In the genomic region with DNA sequence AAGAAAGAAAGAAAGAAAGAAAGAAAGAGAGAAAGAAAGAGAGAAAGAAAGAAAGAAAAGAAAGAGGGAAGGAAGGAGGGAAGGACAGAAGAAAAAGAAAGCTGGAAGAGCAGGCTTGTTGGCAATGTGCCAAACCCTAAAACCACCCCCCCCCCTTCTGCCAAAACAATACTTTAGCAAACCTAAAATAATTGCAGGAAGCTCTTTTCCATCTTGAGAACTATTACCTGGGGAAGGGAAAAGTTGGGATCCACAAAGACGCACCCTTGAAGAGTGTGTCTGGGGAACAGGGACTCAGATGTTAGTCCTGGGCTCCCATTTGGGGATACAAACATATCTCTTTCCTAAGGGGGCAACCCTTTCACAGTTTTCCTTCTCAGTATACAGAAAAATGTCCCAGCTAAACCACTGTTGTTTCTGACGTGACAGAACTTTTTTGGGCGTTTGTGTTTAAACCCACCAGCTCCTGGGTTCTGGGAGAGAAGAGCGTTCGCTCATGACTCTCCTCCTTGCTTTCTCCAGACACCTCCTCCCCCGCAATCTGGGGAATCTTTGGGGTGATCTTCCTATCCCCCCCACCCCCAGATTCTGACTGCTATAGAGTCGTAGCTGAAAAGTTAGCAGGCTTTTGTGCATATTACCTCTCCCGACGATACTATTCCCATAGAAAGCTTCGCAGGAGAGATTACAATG, we compare ENCODE assay signal across 8 mouse cellular contexts. TPM values are rescaled to one million over a fixed set of nuclear protein-coding genes. Genes with fewer than 3 reads are reported as not detected.
DNase-seq lines count a peak whose midpoint lies in the region; ATAC-seq and TF ChIP-seq lines count a peak whose summit lies in the region.

No protein-coding gene starts in this region.

- intact Hi-C loops in heart, adult 2 months (cut with DNase I), result loop anchor here (2.0 to 5.0 kb wide), 7 partner anchors 41 to 546 kb away; no protein-coding TSS in a partner anchor
- intact Hi-C loops in heart, postnatal 25 days (cut with DNase I), result loop anchor here (2.0 to 5.0 kb wide), 2 partner anchors 41 to 228 kb away; no protein-coding TSS in a partner anchor

- no peaks in the 10 kb centered on the region for H3K27me3 ChIP-seq in heart, adult 2 months (ENCODE audit: control insufficient read depth, insufficient read depth, low read length)
- H3K27me3 ChIP-seq in heart, embryonic 11.5 days (ENCODE audit: control insufficient read depth, insufficient read depth, low read length), result no peaks in the 10 kb centered on the region; the same call in 1 of the 2 replicates
- H3K27me3 ChIP-seq in limb, embryonic 10.5 days (ENCODE audit: low read depth, poor library complexity, severe bottlenecking), result peaks cover 44% of the 10 kb centered on the region
- H3K27me3 ChIP-seq in neural tube, embryonic 13.5 days, result peaks cover 17% of the 10 kb centered on the region

- H3K36me3 ChIP-seq in heart, adult 2 months (ENCODE audit: control insufficient read depth, insufficient read depth, low read length), result peaks cover 15% of the 10 kb centered on the region
- no peaks in the 10 kb centered on the region for H3K36me3 ChIP-seq in heart, embryonic 11.5 days (ENCODE audit: control insufficient read depth, insufficient read depth, low read length)
- H3K36me3 ChIP-seq in limb, embryonic 10.5 days, result no peaks in the 10 kb centered on the region
- H3K36me3 ChIP-seq in neural tube, embryonic 13.5 days, result no peaks in the 10 kb centered on the region

- no peak for TF ChIP-seq EP300 in heart, adult 2 months (IDR thresholded peaks at IDR 0.05; ENCODE audit: insufficient read depth, low read depth, low read length)

- no peaks in the 10 kb centered on the region for H3K9me3 ChIP-seq in heart, embryonic 11.5 days (replicated peaks; ENCODE audit: control insufficient read depth, low read length)
- H3K9me3 ChIP-seq in limb, embryonic 10.5 days (replicated peaks), result no peaks in the 10 kb centered on the region
- no peaks in the 10 kb centered on the region for H3K9me3 ChIP-seq in neural tube, embryonic 13.5 days

- TF ChIP-seq POLR2A in heart, adult 2 months (IDR thresholded peaks at IDR 0.05; ENCODE audit: insufficient read depth, low read depth, low read length), result no peak

- TF ChIP-seq CTCF in heart, adult 2 months (IDR thresholded peaks at IDR 0.05), result no peak

- H3K4me2 ChIP-seq in heart, embryonic 11.5 days, result peak overlapping the region; percentile 71
- H3K4me2 ChIP-seq in neural tube, embryonic 13.5 days, result peak overlapping the region; percentile 85

- peaks cover 6% of the 10 kb centered on the region for H3K4me1 ChIP-seq in heart, adult 2 months (ENCODE audit: control insufficient read depth, insufficient read depth, low read length)
- H3K4me1 ChIP-seq in heart, embryonic 11.5 days (ENCODE audit: control insufficient read depth, insufficient read depth, low read length), result peaks cover 21% of the 10 kb centered on the region
- peaks cover 62% of the 10 kb centered on the region for H3K4me1 ChIP-seq in limb, embryonic 10.5 days
- H3K4me1 ChIP-seq in neural tube, embryonic 13.5 days (replicated peaks), result peaks cover 46% of the 10 kb centered on the region

- ATAC-seq in heart, embryonic 11.5 days (replicated peaks; ENCODE audit: insufficient number of reproducible peaks, low FRiP score, low TSS enrichment), result no peak
- ATAC-seq in neural tube, embryonic 13.5 days (ENCODE audit: low read depth), result no peak

- no peaks in the 10 kb centered on the region for H3K79me2 ChIP-seq in heart, adult 2 months (replicated peaks; ENCODE audit: control insufficient read depth, insufficient read depth, low read length)

- DNase-seq in heart, adult 2 months, result no peak
- no peak for DNase-seq in heart, postnatal 25 days (ENCODE audit: low spot score)
- peak; percentile 40 for DNase-seq in R1 (ENCODE audit: low read depth, low spot score)
- peak; percentile 61 for DNase-seq in limb, embryonic 10.5 days (ENCODE audit: low spot score)
- no peak for DNase-seq in adrenal gland, postnatal 10 days
- DNase-seq in urinary bladder, adult 18-20 months (ENCODE audit: low spot score in 2 of 2), result no peak

- peak overlapping the region; percentile 75 for H3K4me3 ChIP-seq in heart, adult 2 months
- H3K4me3 ChIP-seq in heart, embryonic 11.5 days (ENCODE audit: low read depth, low read length), result peak overlapping the region; percentile 97
- H3K4me3 ChIP-seq in limb, embryonic 10.5 days, result peak overlapping the region; percentile 80
- H3K4me3 ChIP-seq in neural tube, embryonic 13.5 days, result peak overlapping the region; percentile 91

- peak overlapping the region; percentile 95 for H3K9ac ChIP-seq in heart, adult 2 months (ENCODE audit: low read depth, low read length)
- peak overlapping the region; percentile 99 for H3K9ac ChIP-seq in heart, embryonic 11.5 days (ENCODE audit: low read depth, low read length)
- peak overlapping the region; percentile 99 for H3K9ac ChIP-seq in neural tube, embryonic 13.5 days

- 1% methylated on average over 10 of the region's 10 CpGs for WGBS in heart, adult 2 months
- WGBS in heart, embryonic 11.5 days (ENCODE audit: insufficient replicate concordance), result under 1% methylated on average over 10 of the region's 10 CpGs
- WGBS in limb, embryonic 10.5 days, result under 1% methylated on average over 10 of the region's 10 CpGs
- WGBS in neural tube, embryonic 13.5 days, result under 1% methylated on average over 10 of the region's 10 CpGs

- peak overlapping the region; percentile 96 for H3K27ac ChIP-seq in heart, adult 2 months
- peak overlapping the region; percentile 96 for H3K27ac ChIP-seq in heart, embryonic 11.5 days (ENCODE audit: low read depth, low read length)
- H3K27ac ChIP-seq in limb, embryonic 10.5 days, result peak overlapping the region; percentile 96
- peak overlapping the region; percentile 95 for H3K27ac ChIP-seq in neural tube, embryonic 13.5 days (replicated peaks)

RNA-seq across cellular contexts. Expression of gene E130114P18Rik, which starts 1.3 kb away (rescaled TPM):
- total RNA-seq in heart, adult 2 months (2021), result not detected
- polyA plus RNA-seq in heart, adult 2 months (2012; rRNA removed), result 0.15 TPM in 1 of 2 replicates, not detected in the other
- not detected for total RNA-seq in heart, postnatal 25 days (2021)
- polyA plus RNA-seq in heart, embryonic 11.5 days (2014; fragmentation: Nextera tagmentation; extraction: Ambion mirVana), result 0.72 and 0.73 TPM in 2 replicates
- 2.8 and 11.0 TPM in 2 replicates for polyA plus RNA-seq in limb, embryonic 10.5 days (2016; fragmentation: Nextera tagmentation; extraction: Ambion mirVana)
- polyA plus RNA-seq in neural tube, embryonic 13.5 days (2015; fragmentation: Nextera tagmentation; extraction: Ambion mirVana), result 22.0 and 30.7 TPM in 2 replicates
- total RNA-seq in adrenal gland, postnatal 10 days (2021), result under 1 TPM; 0.48 to 0.69 TPM

RNA-seq across cellular contexts. Expression of gene Nfia, which starts 4.0 kb away (rescaled TPM):
- total RNA-seq in heart, adult 2 months (2021), result 100 to 1,000 TPM; 126 to 128 TPM
- 70.3 and 75.6 TPM in 2 replicates for polyA plus RNA-seq in heart, adult 2 months (2012; rRNA removed)
- total RNA-seq in heart, postnatal 25 days (2021), result 100 to 1,000 TPM; 134 to 149 TPM
- polyA plus RNA-seq in heart, embryonic 11.5 days (2014; fragmentation: Nextera tagmentation; extraction: Ambion mirVana), result 27.5 and 33.7 TPM in 2 replicates
- 6.7 and 21.3 TPM in 2 replicates for polyA plus RNA-seq in limb, embryonic 10.5 days (2016; fragmentation: Nextera tagmentation; extraction: Ambion mirVana)
- polyA plus RNA-seq in neural tube, embryonic 13.5 days (2015; fragmentation: Nextera tagmentation; extraction: Ambion mirVana), result 45.1 and 51.6 TPM in 2 replicates
- 100 to 1,000 TPM; 212 to 228 TPM for total RNA-seq in adrenal gland, postnatal 10 days (2021)

Comparison
In these comparisons a context has a peak if more than half of its experiments do, and no peak if none do; other contexts are left out.
1. DNase-seq: peak in R1 (single experiment) and limb, embryonic 10.5 days (single experiment); none in heart, adult 2 months (0 of 2), heart, postnatal 25 days (single experiment), adrenal gland, postnatal 10 days (single experiment) and urinary bladder, adult 18-20 months (0 of 2).
2. Peak in every context shown above with its lines, with median percentiles within 50 percentile points of each other: H3K27ac ChIP-seq, H3K4me3 ChIP-seq and H3K9ac ChIP-seq.